Mouse (Mus musculus): ENCODE results near the gene Gabarapl2. TPM values are rescaled to one million over a fixed set of nuclear protein-coding genes. Genes with fewer than 3 reads are reported as not detected.
"Not testable (repeated sequence)": the region's sequence is repeated elsewhere in the genome, so short reads cannot be mapped to it uniquely, and the experiment has no call there.

The Gabarapl2 gene
- polyA plus RNA-seq, 1 experiment from 2014 or later = 491 TPM

GRCm38 (mm10) chr8:111933348-111934076 is 7.0 kb upstream of the Gabarapl2 start, which contains the start of gene Tmem231:
Gene Tmem231, minus strand, starts transcription at chr8:111933881.
- Histone ChIP-seq H3K36me3 (ENCODE audit: control insufficient read depth, insufficient read depth) (no peaks in the 10 kb centered on the region), H3K9ac (replicated peaks; ENCODE audit: low read depth, low read length) (peak within 1 kb of the TSS; percentile 92), H3K9me3 (ENCODE audit: control insufficient read depth, low read length) (no peaks in the 10 kb centered on the region), H3K27me3 (replicated peaks; ENCODE audit: control insufficient read depth, insufficient read depth, low read length) (no peaks in the 10 kb centered on the region), H3K4me2 (ENCODE audit: low read length) (peak within 1 kb of the TSS; percentile 89), H3K4me1 (replicated peaks; ENCODE audit: control insufficient read depth, insufficient read depth, low read length) (peaks cover 11% of the 10 kb centered on the region), H3K27ac (ENCODE audit: low read length) (peak within 1 kb of the TSS; percentile 94), H3K4me3 (replicated peaks; ENCODE audit: low read length) (peak within 1 kb of the TSS; percentile 87)
- ATAC-seq = peak; percentile 100
- under 1% methylated on average over 53 of the region's 53 CpGs for WGBS

- peaks cover 11% of the 10 kb centered on the region for H3K4me1 ChIP-seq (replicated peaks; ENCODE audit: control insufficient read depth, insufficient read depth, low read length)
- no peak overlapping the region for H3K27ac ChIP-seq (ENCODE audit: low read length)
- 83% methylated on average over 2 of the region's 2 CpGs for WGBS
- ATAC-seq = no peak
- H3K27me3 ChIP-seq (replicated peaks; ENCODE audit: control insufficient read depth, insufficient read depth, low read length) = no peaks in the 10 kb centered on the region
- H3K9ac ChIP-seq (replicated peaks; ENCODE audit: low read depth, low read length) = no peak overlapping the region
- no peaks in the 10 kb centered on the region for H3K36me3 ChIP-seq (ENCODE audit: control insufficient read depth, insufficient read depth)
- no peaks in the 10 kb centered on the region for H3K9me3 ChIP-seq (ENCODE audit: control insufficient read depth, low read length)
- no peak overlapping the region for H3K4me2 ChIP-seq (ENCODE audit: low read length)
- no peak overlapping the region for H3K4me3 ChIP-seq (replicated peaks; ENCODE audit: low read length)
Observed at GRCm38 (mm10) chr8:111934201-111934600, 6.3 kb upstream of the Gabarapl2 start.

- Histone ChIP-seq H3K9ac (replicated peaks; ENCODE audit: low read depth, low read length) (no peak overlapping the region), H3K27ac (ENCODE audit: low read length) (no peak overlapping the region), H3K4me3 (replicated peaks; ENCODE audit: low read length) (no peak overlapping the region), H3K27me3 (replicated peaks; ENCODE audit: control insufficient read depth, insufficient read depth, low read length) (no peaks in the 10 kb centered on the region), H3K36me3 (ENCODE audit: control insufficient read depth, insufficient read depth) (no peaks in the 10 kb centered on the region), H3K9me3 (ENCODE audit: control insufficient read depth, low read length) (no peaks in the 10 kb centered on the region), H3K4me1 (replicated peaks; ENCODE audit: control insufficient read depth, insufficient read depth, low read length) (peaks cover 26% of the 10 kb centered on the region), H3K4me2 (ENCODE audit: low read length) (no peak overlapping the region)
- 75% methylated on average over 3 of the region's 3 CpGs for WGBS
- ATAC-seq = no peak
Observed at GRCm38 (mm10) chr8:111937184-111937583, 3.3 kb upstream of the Gabarapl2 start.

- not testable (repeated sequence) for H3K27me3 ChIP-seq (replicated peaks; ENCODE audit: control insufficient read depth, insufficient read depth, low read length); H3K36me3 ChIP-seq (ENCODE audit: control insufficient read depth, insufficient read depth); H3K9ac ChIP-seq (replicated peaks; ENCODE audit: low read depth, low read length); H3K4me3 ChIP-seq (replicated peaks; ENCODE audit: low read length); H3K9me3 ChIP-seq (ENCODE audit: control insufficient read depth, low read length); H3K27ac ChIP-seq (ENCODE audit: low read length); H3K4me2 ChIP-seq (ENCODE audit: low read length); ATAC-seq
- WGBS = 86% methylated on average over 8 of the region's 9 CpGs
- H3K4me1 ChIP-seq (replicated peaks; ENCODE audit: control insufficient read depth, insufficient read depth, low read length) = peaks cover 17% of the 10 kb centered on the region
Observed at GRCm38 (mm10) chr8:111938076-111938985, 2.2 kb upstream of the Gabarapl2 start.

- WGBS = 11% methylated on average over 10 of the region's 10 CpGs
- peak; percentile 6; the same call in 1 of the 2 replicates for ATAC-seq
Observed at GRCm38 (mm10) chr8:111939516-111940142, 874 bp upstream of the Gabarapl2 start.

GRCm38 (mm10) chr8:111941101-111941454 is 575 bp downstream of the Gabarapl2 start:
- peak; percentile 26 for ATAC-seq
- Histone ChIP-seq H3K4me2 (ENCODE audit: low read length) (peak overlapping the region; percentile 81), H3K4me3 (replicated peaks; ENCODE audit: low read length) (peak overlapping the region; percentile 100), H3K4me1 (replicated peaks; ENCODE audit: control insufficient read depth, insufficient read depth, low read length) (peaks cover 17% of the 10 kb centered on the region), H3K9ac (replicated peaks; ENCODE audit: low read depth, low read length) (peak overlapping the region; percentile 89), H3K27me3 (replicated peaks; ENCODE audit: control insufficient read depth, insufficient read depth, low read length) (no peaks in the 10 kb centered on the region), H3K36me3 (ENCODE audit: control insufficient read depth, insufficient read depth) (peaks cover 9% of the 10 kb centered on the region; the same call in 1 of the 2 replicates), H3K9me3 (ENCODE audit: control insufficient read depth, low read length) (no peaks in the 10 kb centered on the region), H3K27ac (ENCODE audit: low read length) (peak overlapping the region; percentile 61)
- WGBS = 0% methylated on average over 23 of the region's 23 CpGs

More at GRCm38 (mm10) chr8:111939516-111940142, 874 bp upstream of the Gabarapl2 start:
- Histone ChIP-seq H3K36me3 (ENCODE audit: control insufficient read depth, insufficient read depth) (peaks cover 8% of the 10 kb centered on the region; the same call in 1 of the 2 replicates), H3K4me2 (ENCODE audit: low read length) (peak overlapping the region; percentile 95), H3K9me3 (ENCODE audit: control insufficient read depth, low read length) (no peaks in the 10 kb centered on the region), H3K27ac (ENCODE audit: low read length) (no peak overlapping the region), H3K27me3 (replicated peaks; ENCODE audit: control insufficient read depth, insufficient read depth, low read length) (no peaks in the 10 kb centered on the region), H3K4me1 (replicated peaks; ENCODE audit: control insufficient read depth, insufficient read depth, low read length) (peaks cover 17% of the 10 kb centered on the region), H3K9ac (replicated peaks; ENCODE audit: low read depth, low read length) (peak overlapping the region; percentile 54), H3K4me3 (replicated peaks; ENCODE audit: low read length) (peak overlapping the region; percentile 100)

- no peaks in the 10 kb centered on the region for H3K27me3 ChIP-seq (replicated peaks; ENCODE audit: control insufficient read depth, insufficient read depth, low read length)
- H3K4me1 ChIP-seq (replicated peaks; ENCODE audit: control insufficient read depth, insufficient read depth, low read length) = peaks cover 17% of the 10 kb centered on the region
- H3K9me3 ChIP-seq (ENCODE audit: control insufficient read depth, low read length) = no peaks in the 10 kb centered on the region
- no peak overlapping the region for H3K4me3 ChIP-seq (replicated peaks; ENCODE audit: low read length)
- ATAC-seq = no peak
- no peak overlapping the region for H3K4me2 ChIP-seq (ENCODE audit: low read length)
- 94% methylated on average over 2 of the region's 2 CpGs for WGBS
- no peak overlapping the region for H3K9ac ChIP-seq (replicated peaks; ENCODE audit: low read depth, low read length)
- H3K27ac ChIP-seq (ENCODE audit: low read length) = no peak overlapping the region
- H3K36me3 ChIP-seq (ENCODE audit: control insufficient read depth, insufficient read depth) = peaks cover 21% of the 10 kb centered on the region
Observed at GRCm38 (mm10) chr8:111943544-111943943, 3.0 kb downstream of the Gabarapl2 start.

- H3K27ac ChIP-seq (ENCODE audit: low read length) = no peak overlapping the region
- peaks cover 2% of the 10 kb centered on the region for H3K4me1 ChIP-seq (replicated peaks; ENCODE audit: control insufficient read depth, insufficient read depth, low read length)
- no peak overlapping the region for H3K4me3 ChIP-seq (replicated peaks; ENCODE audit: low read length)
- H3K36me3 ChIP-seq (ENCODE audit: control insufficient read depth, insufficient read depth) = peaks cover 23% of the 10 kb centered on the region
- H3K9me3 ChIP-seq (ENCODE audit: control insufficient read depth, low read length) = no peaks in the 10 kb centered on the region
- no peak overlapping the region for H3K9ac ChIP-seq (replicated peaks; ENCODE audit: low read depth, low read length)
- 95% methylated on average over 2 of the region's 2 CpGs for WGBS
- no peak for ATAC-seq
- H3K4me2 ChIP-seq (ENCODE audit: low read length) = no peak overlapping the region
- no peaks in the 10 kb centered on the region for H3K27me3 ChIP-seq (replicated peaks; ENCODE audit: control insufficient read depth, insufficient read depth, low read length)
Observed at GRCm38 (mm10) chr8:111947144-111947543, 6.6 kb downstream of the Gabarapl2 start.

- no peaks in the 10 kb centered on the region for H3K4me1 ChIP-seq (replicated peaks; ENCODE audit: control insufficient read depth, insufficient read depth, low read length)
- H3K27ac ChIP-seq (ENCODE audit: low read length) = no peak overlapping the region
- no peak overlapping the region for H3K4me2 ChIP-seq (ENCODE audit: low read length)
- whole genome bisulfite sequencing = 88% methylated on average over 8 of the region's 8 CpGs
- no peaks in the 10 kb centered on the region for H3K9me3 ChIP-seq (ENCODE audit: control insufficient read depth, low read length)
- no peaks in the 10 kb centered on the region for H3K27me3 ChIP-seq (replicated peaks; ENCODE audit: control insufficient read depth, insufficient read depth, low read length)
- H3K36me3 ChIP-seq (ENCODE audit: control insufficient read depth, insufficient read depth) = peaks cover 26% of the 10 kb centered on the region
- no peak for ATAC-seq
- no peak overlapping the region for H3K4me3 ChIP-seq (replicated peaks; ENCODE audit: low read length)
- H3K9ac ChIP-seq (replicated peaks; ENCODE audit: low read depth, low read length) = no peak overlapping the region
Observed at GRCm38 (mm10) chr8:111947954-111948353, 7.5 kb downstream of the Gabarapl2 start.
